Mouse (Mus musculus) natural killer cell, adult 2 months (primary cell): Measurements from ENCODE around the gene Mtg2.

Source experiments
- DNase-seq, 2 experiments: peaks; one replicate each; pipeline ENCODE4 v3.0.0; 2022; ENCODE audit warnings: low spot score in 2 of 2

The Mtg2 gene

GRCm38 (mm10) chr2:180070481-180071453 lies at the start of gene Mtg2:
Gene Mtg2 (plus strand): TSS chr2:180070588.
- DNase-seq = peak; percentile 87 to 90

DNA sequence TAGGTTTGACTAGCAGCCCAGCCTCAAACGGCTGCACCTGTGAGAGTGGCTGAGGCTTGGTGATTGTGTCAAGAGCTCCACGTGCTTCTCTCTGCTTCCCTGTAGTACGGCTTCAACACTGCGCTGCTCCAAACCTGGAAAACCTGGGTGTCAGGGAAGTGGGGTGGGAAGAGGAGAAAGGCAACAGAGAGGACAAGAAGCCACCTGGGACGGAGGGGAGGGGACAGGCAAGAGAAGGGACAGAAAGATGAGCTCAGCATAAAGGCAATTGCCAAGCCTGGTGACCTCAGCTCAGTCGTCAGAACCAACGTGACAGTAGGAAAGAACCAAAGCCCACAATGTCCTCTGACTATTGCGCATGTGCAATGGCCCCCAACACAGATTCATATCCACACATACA lies 49.5 kb upstream of the Mtg2 start:
- DNase-seq = no peak

DNA sequence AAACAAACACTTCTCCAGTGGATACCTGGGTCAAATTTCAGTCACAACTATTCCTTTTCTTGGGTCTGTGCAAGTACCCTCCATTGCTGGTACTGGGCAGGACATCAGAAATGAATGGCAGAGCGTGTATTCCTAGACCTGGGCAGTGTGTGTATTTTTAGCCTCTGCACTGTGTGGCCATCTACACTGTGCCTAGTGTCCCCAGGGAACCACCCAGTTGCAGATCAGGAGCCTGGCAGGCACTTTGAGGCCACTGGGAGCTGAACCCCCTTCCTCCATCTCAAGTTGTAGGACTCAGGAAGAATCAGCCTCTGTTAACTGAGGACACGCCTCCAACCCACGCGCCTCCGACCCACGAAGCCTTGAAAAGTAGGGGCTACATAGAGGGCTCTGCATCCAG lies 47.6 kb upstream of the Mtg2 start:
- no peak for DNase-seq

DNA sequence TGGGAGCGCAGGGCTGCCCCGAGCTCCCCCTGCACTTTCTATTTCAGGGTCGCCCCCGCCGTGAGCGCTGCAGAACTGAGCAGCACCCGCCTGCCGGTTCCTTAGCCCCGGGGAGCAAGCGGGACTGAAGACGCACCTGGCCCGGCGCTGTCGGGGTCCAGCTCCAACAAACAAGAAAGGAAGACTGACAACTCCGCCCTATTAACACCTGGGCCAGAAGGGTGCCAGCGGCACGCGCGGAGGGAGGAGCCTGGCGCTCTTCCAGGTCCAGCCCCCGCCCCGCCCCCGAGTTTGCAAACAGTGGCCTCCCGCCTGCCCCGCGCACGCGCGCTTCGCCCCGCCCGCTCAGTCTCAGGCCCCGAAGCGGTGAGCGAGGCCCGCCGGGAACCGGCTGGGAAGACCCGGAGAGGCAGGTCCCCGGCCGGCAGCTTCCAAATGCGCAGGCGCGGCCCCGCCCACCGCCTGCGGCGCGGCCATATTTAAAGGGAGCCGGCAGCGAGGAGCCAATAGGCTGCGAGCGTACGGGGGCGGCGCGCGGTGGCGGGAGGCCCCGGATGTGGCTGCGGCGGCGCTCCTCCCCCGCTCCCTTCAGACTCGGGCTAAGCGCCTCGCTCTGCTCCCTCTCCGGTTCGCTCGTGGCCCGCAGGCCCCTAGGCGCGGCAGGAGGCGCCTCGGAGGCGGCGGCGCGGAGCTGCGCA lies 45.8 kb upstream of the Mtg2 start, which contains the start of gene Lsm14b:
Gene Lsm14b (plus strand): TSS at position 587 of the 698 bp plus-strand sequence.
- DNase-seq = peak; percentile 97 to 99

DNA sequence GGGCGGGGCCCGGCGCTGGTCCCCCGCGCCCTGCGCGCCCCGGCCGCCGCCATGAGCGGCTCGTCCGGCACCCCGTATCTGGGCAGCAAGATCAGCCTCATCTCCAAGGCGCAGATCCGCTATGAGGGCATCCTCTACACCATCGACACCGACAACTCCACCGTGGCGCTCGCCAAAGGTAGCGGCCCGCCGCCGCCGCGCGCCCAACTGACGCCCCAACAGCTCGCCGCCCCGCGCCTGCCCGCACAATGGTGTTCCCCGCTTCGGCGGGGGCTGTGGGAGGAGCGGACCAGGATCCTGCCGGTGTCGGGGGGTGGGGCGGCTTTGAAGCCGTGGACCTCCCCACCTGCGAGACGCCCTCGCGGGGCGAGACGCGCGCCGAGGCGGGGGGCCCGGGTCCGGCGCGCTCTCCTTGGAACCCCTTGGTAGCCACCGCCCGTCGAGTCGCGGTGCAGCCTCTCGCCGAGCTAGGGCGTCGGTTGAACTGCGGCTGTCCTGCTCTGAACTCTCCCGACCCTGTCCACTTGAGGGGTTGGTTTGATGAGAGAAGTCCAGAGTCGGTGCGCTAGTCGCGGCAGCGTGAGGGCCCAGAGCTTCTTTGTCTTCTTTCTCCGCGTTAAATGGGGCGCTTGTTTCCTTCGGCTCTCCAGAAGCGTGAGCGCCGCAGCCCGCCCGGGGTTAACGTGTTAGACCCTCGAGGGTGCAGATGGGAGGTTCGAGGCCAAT lies 45.1 kb upstream of the Mtg2 start:
- DNase-seq = peak in 1 of 2 experiments; percentile 18

DNA sequence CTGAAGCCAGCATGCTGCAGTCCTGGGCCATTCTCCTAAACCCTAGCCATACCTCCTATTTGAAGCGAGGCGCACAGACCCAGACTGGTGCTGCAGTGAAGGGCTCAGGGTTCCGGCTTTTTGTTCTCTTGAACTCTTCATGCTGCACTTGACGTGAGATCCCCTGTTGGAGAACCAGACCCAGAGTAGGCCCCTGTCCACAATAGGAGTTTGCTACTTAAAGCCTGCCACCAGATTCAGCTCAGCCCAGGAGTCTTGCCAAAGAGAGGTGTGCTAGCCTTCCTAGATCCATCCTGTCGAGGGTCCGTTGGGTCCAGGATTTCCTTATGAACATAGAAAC lies 44.6 kb upstream of the Mtg2 start:
- no peak for DNase-seq

GRCm38 (mm10) chr2:180027768-180028167 lies 42.6 kb upstream of the Mtg2 start:
- no peak for DNase-seq

- DNase-seq = no peak
These were observed 39.1 kb upstream of the Mtg2 start for GRCm38 (mm10) chr2:180031270-180031669.

GRCm38 (mm10) chr2:180032925-180033324 lies 37.5 kb upstream of the Mtg2 start:
- DNase-seq = no peak

DNA sequence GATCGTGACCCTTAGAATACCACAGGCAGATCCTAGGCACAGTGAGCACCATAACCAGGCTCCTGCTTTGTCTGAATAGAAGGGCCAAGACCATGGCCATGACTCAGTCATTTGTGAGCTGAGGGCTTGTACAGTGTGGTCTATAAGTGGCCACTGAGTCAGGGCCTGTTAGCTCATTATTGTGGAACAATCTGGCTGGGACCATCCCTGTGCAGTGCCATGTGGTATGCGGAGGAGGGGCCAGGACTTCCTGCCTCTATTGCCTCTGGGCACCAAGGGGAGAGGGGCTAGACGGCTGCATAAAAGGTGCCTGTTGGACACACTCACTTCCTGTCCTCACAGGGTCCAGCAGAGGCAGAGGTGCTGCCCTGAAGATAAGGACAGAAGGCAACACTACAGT lies 36.4 kb upstream of the Mtg2 start:
- DNase-seq = no peak

DNA sequence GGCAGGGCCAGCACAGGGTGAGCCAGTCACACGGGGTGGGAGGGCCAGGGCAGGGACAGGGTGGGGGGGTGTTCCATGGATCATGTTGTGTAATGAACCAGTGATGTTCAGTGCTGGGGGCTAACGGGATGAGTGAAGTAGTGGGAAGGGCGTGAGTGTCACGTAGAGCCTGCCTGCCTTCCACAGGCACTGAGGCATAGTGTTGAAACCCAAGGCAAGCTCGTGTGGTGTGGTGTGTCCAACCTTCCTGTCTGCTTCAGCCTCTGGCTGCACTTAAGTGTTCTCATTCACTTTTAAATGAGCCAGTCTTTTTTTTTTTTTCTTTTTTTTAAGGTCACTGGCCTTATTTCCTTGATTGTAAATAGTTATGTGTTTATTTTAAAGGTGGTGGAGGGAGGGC lies 35.6 kb upstream of the Mtg2 start:
- no peak for DNase-seq

DNA sequence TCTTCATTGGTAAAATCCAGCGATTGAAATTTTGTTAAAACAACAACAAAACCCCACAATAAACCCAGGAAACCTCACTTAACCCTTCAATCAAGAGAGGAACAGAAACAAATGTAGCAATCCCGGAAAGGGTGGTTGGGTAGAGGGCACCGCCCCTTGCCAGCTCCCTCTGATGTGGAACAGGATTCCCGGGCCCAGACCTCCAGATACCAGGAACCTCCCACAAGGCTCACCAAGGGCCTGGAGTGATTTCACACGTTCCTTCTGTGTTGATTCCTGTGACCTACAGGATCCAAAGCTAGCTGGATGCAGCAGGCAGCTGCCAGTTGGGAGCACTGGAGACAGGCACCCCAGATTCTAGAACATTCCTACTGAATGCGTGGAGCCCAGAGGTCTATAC lies 30.0 kb upstream of the Mtg2 start:
- no peak for DNase-seq

DNA sequence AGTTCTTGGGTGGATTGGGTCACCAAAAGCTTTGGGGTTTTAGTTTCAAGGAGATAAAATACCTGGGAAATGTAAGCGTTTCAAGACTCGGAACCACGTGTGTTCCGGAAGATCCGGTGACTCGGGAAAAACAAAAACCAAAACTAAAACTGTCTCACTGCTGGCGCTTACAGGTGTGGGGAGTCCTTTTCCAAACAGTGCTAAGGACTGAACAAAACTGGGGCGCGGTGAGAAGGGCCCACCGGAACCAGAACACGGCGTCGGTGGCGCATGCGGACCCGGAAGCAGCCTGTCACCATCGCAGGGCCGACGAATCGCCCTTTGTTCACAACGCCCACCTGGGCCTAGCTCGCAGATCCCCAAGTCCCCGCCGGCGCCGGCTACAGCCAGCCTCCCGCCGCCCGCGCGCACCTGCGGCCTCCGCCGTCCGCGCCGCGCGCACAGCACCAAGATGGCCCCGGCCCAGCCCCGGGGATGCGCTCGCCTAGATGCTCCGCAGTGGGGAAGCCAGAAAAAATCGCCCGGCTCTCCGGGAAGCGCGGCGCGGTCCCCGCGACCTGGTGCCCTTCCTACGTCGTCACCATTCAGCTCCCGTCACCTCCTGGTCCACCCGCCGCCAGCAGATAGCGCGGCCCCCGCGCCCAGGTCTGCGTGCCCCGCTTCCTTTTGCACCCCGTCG lies 28.7 kb upstream of the Mtg2 start:
- peak in 1 of 2 experiments; percentile 13 for DNase-seq

GRCm38 (mm10) chr2:180042256-180042857 lies 28.0 kb upstream of the Mtg2 start, which contains the start of the genes Psma7 and Ss18l1:
Gene Psma7 (minus strand): TSS chr2:180042433.
Gene Ss18l1 (plus strand): TSS chr2:180042509.
- DNase-seq = peak; percentile 82 to 86

DNA sequence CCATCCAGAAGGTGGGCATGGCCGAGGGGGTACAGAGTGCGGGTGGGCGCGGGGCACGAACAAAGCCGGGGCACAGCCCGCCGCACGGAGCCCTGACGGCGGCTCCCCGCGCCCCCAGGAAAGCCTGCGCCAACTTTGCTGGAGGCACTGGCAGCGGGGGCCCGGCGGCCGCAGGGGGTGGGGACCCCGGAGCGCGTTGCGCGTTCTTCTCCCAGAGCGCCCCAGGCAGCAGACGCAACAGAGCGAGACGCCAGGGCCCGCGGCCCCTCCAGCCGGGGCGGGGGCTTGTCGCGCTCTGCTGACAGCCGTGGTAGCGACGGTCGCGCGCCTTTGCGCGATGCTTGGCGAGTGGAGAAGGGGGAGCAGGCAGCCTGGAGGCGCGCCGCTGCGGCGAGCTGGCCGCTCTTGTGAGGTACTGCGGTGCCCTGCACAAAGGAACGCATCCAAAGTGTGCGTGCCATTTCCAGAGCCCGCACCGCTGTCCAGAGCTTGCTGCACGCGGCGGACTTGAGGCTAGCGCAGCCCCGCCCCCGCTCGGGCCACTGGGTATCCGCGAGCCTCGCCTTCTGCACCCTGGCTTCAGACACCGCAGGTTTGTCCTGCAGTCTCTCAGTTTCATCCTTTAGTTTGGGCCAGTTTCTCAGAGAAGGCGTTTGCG lies 27.4 kb upstream of the Mtg2 start:
- DNase-seq = peak; percentile 18 to 44

GRCm38 (mm10) chr2:180045283-180045682 lies 25.1 kb upstream of the Mtg2 start:
- DNase-seq = peak; percentile 52 to 58

DNA sequence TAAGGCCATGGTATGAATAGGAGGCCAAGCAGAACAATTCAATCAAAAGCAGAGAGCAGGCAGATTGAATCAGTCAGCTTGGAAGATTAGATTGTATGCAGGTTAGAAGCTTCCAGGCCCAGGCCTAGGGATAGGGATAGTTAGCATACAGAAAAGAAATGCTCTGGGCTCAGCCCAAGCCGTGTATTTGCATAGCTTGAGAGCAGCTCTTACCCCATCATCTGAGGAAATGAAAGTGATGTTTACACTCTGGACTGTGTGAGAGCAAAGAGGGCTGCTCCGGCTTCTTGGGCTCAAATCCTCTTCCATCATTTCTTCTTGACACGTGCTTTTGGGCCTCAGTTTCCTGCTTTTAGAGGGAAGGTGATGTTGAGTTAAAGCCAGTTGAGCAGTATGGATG lies 22.8 kb upstream of the Mtg2 start:
- no peak for DNase-seq

GRCm38 (mm10) chr2:180047980-180048635 lies 22.3 kb upstream of the Mtg2 start:
- no peak for DNase-seq

DNA sequence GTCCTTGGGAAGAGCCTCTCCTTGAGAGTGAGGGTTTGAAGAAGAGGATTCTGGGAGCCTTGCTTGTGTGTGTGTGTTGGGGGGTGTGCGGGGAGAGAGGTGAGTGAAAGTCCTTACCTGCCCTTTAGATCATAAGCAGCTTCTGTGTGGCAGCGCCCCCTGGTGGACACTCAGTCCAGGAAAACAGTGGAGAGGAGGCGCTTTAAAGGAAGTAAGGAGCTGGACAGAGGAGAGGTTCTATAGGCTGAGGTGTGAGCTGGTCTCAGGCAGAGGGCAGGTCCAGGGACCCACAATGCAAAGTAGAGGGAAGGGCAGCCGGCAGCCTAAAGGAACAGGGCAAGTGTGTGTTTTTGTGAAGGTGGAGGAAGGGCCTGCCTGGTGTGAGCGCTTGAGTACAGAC lies 19.4 kb upstream of the Mtg2 start:
- DNase-seq = peak; percentile 72 to 83
